ENCODE assay signal across 21 mouse cellular contexts in genomic region chr9:16852458-16853026, GRCm38 (mm10).
"Had no signal": no experiment of that assay in that cellular context is flagged by ENCODE, and none has a peak within 500 bp of the region (broad histone marks: within the 10 kb centered on the region; RNA-seq: fewer than 3 reads in every experiment).

No protein-coding gene starts in this region.

- H3K4me1 ChIP-seq: limb, embryonic 12.5 days; limb, embryonic 15.5 days; megakaryocyte, embryonic 14.5 days; midbrain, embryonic 10.5 days; neural tube, embryonic 13.5 days; stomach, embryonic 15.5 days had no signal

- H3K9me3 ChIP-seq: limb, embryonic 12.5 days; limb, embryonic 15.5 days; midbrain, embryonic 10.5 days; neural tube, embryonic 13.5 days; stomach, embryonic 15.5 days had no signal

- H3K27ac ChIP-seq: limb, embryonic 12.5 days; limb, embryonic 15.5 days; liver, embryonic 14.5 days; midbrain, embryonic 10.5 days; neural tube, embryonic 13.5 days; stomach, embryonic 15.5 days had no signal

- DNase-seq: kidney, adult 18-20 months; kidney, adult 9 months; kidney, postnatal 14 days; kidney, postnatal 4 days; left cerebral cortex, postnatal 4 days; liver, postnatal 0 days; lung, embryonic 14.5 days; right cerebral cortex, adult 18-20 months; right cerebral cortex, postnatal 25 days; spleen, adult 18-20 months; thymus, postnatal 25 days had no signal

- ATAC-seq: liver, postnatal 0 days; lung, postnatal 0 days had no signal

- H3K4me3 ChIP-seq: limb, embryonic 12.5 days; limb, embryonic 15.5 days; megakaryocyte, embryonic 14.5 days; midbrain, embryonic 10.5 days; myocyte; neural tube, embryonic 13.5 days; stomach, embryonic 15.5 days had no signal

- H3K36me3 ChIP-seq: limb, embryonic 12.5 days; limb, embryonic 15.5 days; midbrain, embryonic 10.5 days; neural tube, embryonic 13.5 days; stomach, embryonic 15.5 days had no signal

- H3K9ac ChIP-seq: limb, embryonic 12.5 days; limb, embryonic 15.5 days; liver, embryonic 14.5 days; liver, postnatal 0 days; lung, embryonic 14.5 days; neural tube, embryonic 13.5 days; stomach, embryonic 15.5 days had no signal

- H3K27me3 ChIP-seq: limb, embryonic 12.5 days; limb, embryonic 15.5 days; megakaryocyte, embryonic 14.5 days; neural tube, embryonic 13.5 days; stomach, embryonic 15.5 days had no signal

- H3K4me2 ChIP-seq: limb, embryonic 12.5 days; limb, embryonic 15.5 days; liver, embryonic 11.5 days; lung, embryonic 14.5 days; neural tube, embryonic 13.5 days; stomach, embryonic 15.5 days had no signal
